Mouse (Mus musculus) heart, embryonic 11.5 days (tissue): Measurements from ENCODE around the gene Stab2. TPM values are rescaled to one million over a fixed set of nuclear protein-coding genes. Genes with fewer than 3 reads are reported as not detected.

Experiments used
- ATAC-seq: fragments of 200-750 bp; cut with Nextera tagmentation; replicated peaks from 2 replicates; pipeline ENCODE4 v1.8.0; 2017; ENCODE audit warnings: moderate library complexity; ENCODE audit not compliant: insufficient number of reproducible peaks, low FRiP score, low TSS enrichment
- H3K27ac ChIP-seq: fragments of 300-500 bp; sonication (generic); 2 replicates; pipeline ENCODE4 v1.5.1; 2014; ENCODE audit warnings: mild to moderate bottlenecking, low read depth, low read length
- H3K27me3 ChIP-seq: fragments of 300-500 bp; sonication (generic); 2 replicates; pipeline ENCODE4 v1.6.1; 2014; ENCODE audit warnings: mild to moderate bottlenecking, low read length, mixed read lengths; ENCODE audit not compliant: control insufficient read depth, insufficient read depth
- H3K36me3 ChIP-seq: fragments of 300-500 bp; sonication (generic); 2 replicates; pipeline ENCODE4 v1.6.1; 2014; ENCODE audit warnings: mild to moderate bottlenecking, low read length, moderate library complexity, mixed read lengths; ENCODE audit not compliant: control insufficient read depth, insufficient read depth
- H3K4me1 ChIP-seq: fragments of 300-500 bp; sonication (generic); 2 replicates; pipeline ENCODE4 v1.6.1; 2014; ENCODE audit warnings: low read length; ENCODE audit not compliant: control insufficient read depth, insufficient read depth
- H3K4me2 ChIP-seq: fragments of 300-500 bp; sonication (generic); 2 replicates; pipeline ENCODE4 v1.6.1; 2014; ENCODE audit warnings: mild to moderate bottlenecking, moderate library complexity
- H3K4me3 ChIP-seq: fragments of 300-500 bp; sonication (generic); 2 replicates; pipeline ENCODE4 v1.5.1; 2014; ENCODE audit warnings: low read depth, low read length
- H3K9ac ChIP-seq: fragments of 300-500 bp; sonication (generic); 2 replicates; pipeline ENCODE4 v1.6.1; 2014; ENCODE audit warnings: mild to moderate bottlenecking, low read depth, low read length, moderate library complexity
- H3K9me3 ChIP-seq: fragments of 300-500 bp; sonication (generic); replicated peaks from 2 replicates; pipeline ENCODE4 v1.6.1; 2016; ENCODE audit warnings: low read length; ENCODE audit not compliant: control insufficient read depth
- WGBS: fragments of 180-500 bp; shearing (Covaris S2); extraction: QIAGEN DNeasy Blood & Tissue Kit; methylation state at CpG from one replicate; pipeline ENCODE4 v1.1.7; 2014; ENCODE audit not compliant: insufficient replicate concordance; 5-methylcytosine and 5-hydroxymethylcytosine counted together
- polyA plus RNA-seq: library from polyadenylated mRNA; unstranded; fragments of >200 nt; fragmentation: Nextera tagmentation; extraction: Ambion mirVana; gene quantifications from 2 replicates; pipeline ENCODE4 v1.2.1, GENCODE M21; 2014

Gene Stab2
- polyA plus RNA-seq, 1 experiment from 2014 or later = 1.5 TPM

- H3K4me2 ChIP-seq = no peak overlapping the region
- H3K9ac ChIP-seq = no peak overlapping the region
- no peaks in the 10 kb centered on the region for H3K36me3 ChIP-seq
- ATAC-seq = no peak
- H3K27me3 ChIP-seq = peaks cover 21% of the 10 kb centered on the region
- 71% methylated on average over 5 of the region's 5 CpGs for WGBS
- no peak overlapping the region for H3K4me3 ChIP-seq
- no peaks in the 10 kb centered on the region for H3K9me3 ChIP-seq
- peaks cover 8% of the 10 kb centered on the region for H3K4me1 ChIP-seq
- H3K27ac ChIP-seq = no peak overlapping the region
Observed at GRCm38 (mm10) chr10:86973276-86973675, 34.5 kb downstream of the Stab2 start.

DNA sequence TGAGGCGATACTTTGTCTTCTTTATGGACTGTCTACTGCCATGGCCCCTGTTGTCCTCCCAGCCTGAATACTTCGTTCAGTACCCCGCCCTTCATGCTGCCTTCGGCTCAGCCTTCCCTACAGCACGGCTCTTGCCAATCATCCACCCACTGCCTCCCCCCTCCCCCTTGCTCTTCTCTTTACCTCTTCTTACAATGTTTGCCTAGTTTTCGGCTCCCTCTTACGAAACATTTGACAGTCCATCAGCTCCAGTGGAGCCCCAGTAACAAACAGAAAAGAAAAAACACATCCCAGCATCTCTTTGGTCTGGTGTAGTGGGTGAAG is 35.4 kb downstream of the Stab2 start:
- H3K36me3 ChIP-seq = no peaks in the 10 kb centered on the region
- H3K27me3 ChIP-seq = peaks cover 18% of the 10 kb centered on the region
- peaks cover 8% of the 10 kb centered on the region for H3K4me1 ChIP-seq
- H3K9me3 ChIP-seq = no peaks in the 10 kb centered on the region
- H3K27ac ChIP-seq = no peak overlapping the region
- no peak for ATAC-seq
- no peak overlapping the region for H3K9ac ChIP-seq
- peak overlapping the region; percentile 48 for H3K4me2 ChIP-seq
- no peak overlapping the region for H3K4me3 ChIP-seq
- WGBS = 34% methylated on average over 7 of the region's 7 CpGs

DNA sequence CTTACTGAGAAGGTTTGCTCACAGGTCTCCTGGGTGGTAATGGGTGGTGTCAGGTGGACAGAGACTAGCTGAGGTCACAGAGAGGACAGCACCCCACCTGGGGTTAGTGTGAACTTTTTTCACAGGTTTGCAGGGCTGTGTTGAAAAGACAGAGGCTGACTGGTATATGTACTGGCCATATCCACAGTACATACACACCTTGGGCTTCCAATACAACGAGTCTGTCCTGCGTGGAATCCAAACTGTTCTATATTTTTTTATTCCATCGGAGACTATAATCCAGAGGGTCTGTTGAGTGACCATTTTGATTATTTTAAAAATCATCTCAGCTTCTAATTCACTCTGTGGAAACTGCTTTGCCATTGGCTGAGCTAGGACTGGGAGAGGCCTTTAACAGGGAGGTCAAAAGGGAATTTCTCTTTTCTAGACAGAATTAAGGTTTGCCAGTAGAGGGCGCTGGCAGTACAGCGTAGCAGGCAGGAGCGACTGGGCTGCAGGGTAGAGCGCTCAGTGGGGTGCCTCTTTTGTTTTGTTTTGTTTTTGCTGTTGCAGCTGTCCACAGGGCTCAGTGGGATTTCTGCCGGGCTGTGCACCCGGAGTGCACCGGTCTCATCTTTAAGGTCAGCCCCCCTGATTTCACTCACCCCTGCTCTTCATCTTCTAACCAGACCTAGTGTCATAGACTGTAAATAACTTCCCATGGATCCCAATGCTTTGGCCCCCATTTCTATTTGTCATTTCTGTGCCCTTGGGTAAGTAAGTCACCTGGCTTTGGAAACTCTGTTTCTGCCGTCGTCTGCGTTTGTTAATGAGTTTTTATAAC is 35.9 kb downstream of the Stab2 start:
- Histone ChIP-seq H3K36me3 (no peaks in the 10 kb centered on the region), H3K9me3 (no peaks in the 10 kb centered on the region), H3K4me3 (0 out of 2 replicates have a peak overlapping the region, but pooled peaks have one; percentile 1), H3K27ac (no peak overlapping the region), H3K9ac (no peak overlapping the region), H3K4me1 (peaks cover 8% of the 10 kb centered on the region), H3K4me2 (peak overlapping the region; percentile 48), H3K27me3 (peaks cover 18% of the 10 kb centered on the region)
- WGBS = 22% methylated on average over 13 of the region's 13 CpGs
- no peak for ATAC-seq

- Histone ChIP-seq H3K4me3 (no peak overlapping the region), H3K36me3 (no peaks in the 10 kb centered on the region), H3K4me1 (peaks cover 8% of the 10 kb centered on the region), H3K9me3 (no peaks in the 10 kb centered on the region), H3K9ac (no peak overlapping the region), H3K27ac (no peak overlapping the region), H3K4me2 (no peak overlapping the region), H3K27me3 (peaks cover 16% of the 10 kb centered on the region)
- 79% methylated on average over 6 of the region's 6 CpGs for WGBS
- ATAC-seq = no peak
Observed at GRCm38 (mm10) chr10:86969346-86969745, 38.5 kb downstream of the Stab2 start.

DNA sequence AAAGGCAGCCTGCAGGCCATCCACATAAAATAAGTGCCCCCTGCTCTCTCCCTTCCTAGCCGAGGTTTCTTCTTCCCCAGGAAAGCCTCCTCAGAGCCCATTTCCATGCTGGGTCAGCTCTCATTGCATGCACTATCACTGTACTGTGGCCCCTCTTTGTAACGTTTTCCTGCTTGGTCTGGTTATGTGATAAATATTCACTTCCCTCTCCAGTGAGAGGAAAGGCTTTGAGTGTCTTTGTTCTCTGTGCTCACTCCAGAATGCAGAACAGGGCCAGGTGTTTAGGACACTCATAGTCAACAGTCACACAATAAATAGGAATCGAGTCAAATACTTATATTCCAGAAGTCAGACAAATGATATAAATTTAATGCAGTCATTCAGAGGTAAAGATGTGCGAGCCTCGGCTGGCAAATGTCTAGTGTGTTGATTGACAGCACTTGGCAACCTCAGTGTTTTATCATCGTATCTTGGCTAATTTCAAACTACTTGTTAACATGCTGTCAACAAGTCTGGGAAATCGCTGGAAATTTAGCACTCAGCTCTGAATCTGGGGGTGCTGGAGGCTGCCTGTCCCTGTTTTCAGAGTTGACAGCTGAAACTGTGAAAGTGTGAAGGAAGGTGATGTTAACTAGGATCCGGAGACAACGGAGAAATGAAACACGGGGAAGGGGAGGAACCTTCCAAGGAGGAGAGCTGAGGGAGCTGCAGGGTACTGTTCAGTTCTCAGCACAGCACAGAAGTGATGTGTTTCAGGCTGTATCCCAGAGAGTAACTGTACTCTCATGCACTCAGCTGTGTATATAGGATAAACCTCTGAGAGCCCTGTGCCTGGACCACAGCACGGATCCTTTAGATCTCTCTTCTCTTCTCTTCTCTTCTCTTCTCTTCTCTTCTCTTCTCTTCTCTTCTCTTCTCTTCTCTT is 46.0 kb downstream of the Stab2 start:
- no peak for ATAC-seq
- H3K9me3 ChIP-seq = no peaks in the 10 kb centered on the region; the same call in 1 of the 2 replicates
- no peak overlapping the region for H3K4me3 ChIP-seq
- peaks cover 21% of the 10 kb centered on the region for H3K27me3 ChIP-seq
- no peak overlapping the region for H3K9ac ChIP-seq
- H3K4me1 ChIP-seq = 0 out of 2 replicates have a peak, but pooled peaks cover 3% of the 10 kb centered on the region
- H3K36me3 ChIP-seq = no peaks in the 10 kb centered on the region
- 25% methylated on average over 11 of the region's 11 CpGs for WGBS
- no peak overlapping the region for H3K27ac ChIP-seq
- no peak overlapping the region for H3K4me2 ChIP-seq

DNA sequence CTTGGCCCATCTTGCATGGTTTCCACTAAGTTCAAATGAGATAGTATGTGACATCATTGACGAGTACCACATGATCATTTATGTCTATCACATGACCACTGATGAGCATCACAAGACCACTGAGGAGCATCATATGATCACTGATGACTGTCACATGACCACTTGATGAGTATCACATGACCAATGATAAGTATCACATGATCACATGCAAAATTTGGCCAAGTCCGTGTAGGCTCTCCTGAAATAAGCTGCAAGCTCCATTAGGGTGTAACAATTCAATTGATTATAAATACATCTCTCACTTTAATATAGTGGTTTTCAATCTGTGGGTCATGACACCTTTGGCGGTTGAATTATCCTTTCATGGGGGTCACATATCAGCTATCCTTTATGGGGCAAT is 52.5 kb downstream of the Stab2 start:
- H3K36me3 ChIP-seq = no peaks in the 10 kb centered on the region
- H3K4me1 ChIP-seq = no peaks in the 10 kb centered on the region
- no peaks in the 10 kb centered on the region for H3K9me3 ChIP-seq
- WGBS = 80% methylated on average over 3 of the region's 3 CpGs
- no peak overlapping the region for H3K27ac ChIP-seq
- no peak for ATAC-seq
- H3K9ac ChIP-seq = no peak overlapping the region
- H3K4me3 ChIP-seq = no peak overlapping the region
- no peak overlapping the region for H3K4me2 ChIP-seq
- H3K27me3 ChIP-seq = peaks cover 11% of the 10 kb centered on the region

DNA sequence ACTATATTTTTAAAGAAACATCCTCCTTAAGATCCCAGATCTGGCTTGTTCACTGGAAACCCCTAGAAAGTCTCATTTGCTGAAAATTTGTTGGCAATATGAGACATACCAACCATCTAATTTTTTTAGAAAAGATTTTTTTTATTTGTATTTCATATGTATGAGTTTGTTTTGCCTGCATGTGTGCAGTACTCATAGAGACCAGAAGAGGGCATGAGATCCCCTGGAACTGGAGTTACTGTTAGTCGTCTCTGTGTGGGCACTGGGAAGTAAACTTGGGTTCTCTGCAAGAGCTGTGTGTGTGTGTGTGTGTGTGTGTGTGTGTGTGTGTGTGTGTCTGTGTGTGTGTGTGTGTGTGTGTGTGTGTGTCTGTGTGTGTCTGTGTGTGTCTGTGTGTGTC is 55.1 kb downstream of the Stab2 start:
- H3K4me2 ChIP-seq = no peak overlapping the region
- H3K36me3 ChIP-seq = no peaks in the 10 kb centered on the region
- WGBS = 63% methylated on average over 1 of the region's 1 CpGs
- H3K4me1 ChIP-seq = no peaks in the 10 kb centered on the region
- no peak overlapping the region for H3K27ac ChIP-seq
- no peak for ATAC-seq
- no peak overlapping the region for H3K9ac ChIP-seq
- no peak overlapping the region for H3K4me3 ChIP-seq
- no peaks in the 10 kb centered on the region for H3K9me3 ChIP-seq
- H3K27me3 ChIP-seq = peaks cover 6% of the 10 kb centered on the region

DNA sequence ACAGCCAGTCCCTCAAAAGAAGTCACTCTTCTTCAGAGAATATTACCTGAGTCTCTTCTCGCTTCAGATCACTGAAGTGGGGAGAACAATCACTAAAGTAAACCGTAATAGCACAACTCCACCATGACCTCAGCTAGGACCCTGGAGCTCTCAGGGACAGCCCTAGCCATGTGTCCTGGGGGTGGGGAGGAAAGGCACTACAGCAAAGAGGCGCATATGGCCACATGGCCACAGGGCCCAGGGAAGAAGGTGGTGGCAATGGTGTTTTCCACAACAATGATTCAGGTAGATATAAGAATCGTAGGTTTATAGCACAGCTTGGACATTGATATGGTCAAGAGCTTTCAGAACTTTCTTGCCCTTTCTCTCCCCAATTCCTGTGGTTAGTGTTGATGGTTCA is 57.0 kb downstream of the Stab2 start:
- no peak overlapping the region for H3K9ac ChIP-seq
- WGBS = 86% methylated on average over 4 of the region's 4 CpGs
- no peak overlapping the region for H3K4me3 ChIP-seq

More for the DNA sequence above, 57.0 kb downstream of the Stab2 start:
- Histone ChIP-seq H3K36me3 (no peaks in the 10 kb centered on the region), H3K27ac (no peak overlapping the region), H3K27me3 (no peaks in the 10 kb centered on the region; the same call in 1 of the 2 replicates), H3K9me3 (no peaks in the 10 kb centered on the region), H3K4me2 (no peak overlapping the region), H3K4me1 (no peaks in the 10 kb centered on the region)
- no peak for ATAC-seq
